Mouse (Mus musculus): ENCODE results near the gene Tada2a. TPM values are rescaled to one million over a fixed set of nuclear protein-coding genes. Genes with fewer than 3 reads are reported as not detected.

Tada2a gene
- polyA plus RNA-seq, 1 experiment: 6.4 TPM

GRCm38 (mm10) chr11:84079361-84079760 is 50.0 kb downstream of the Tada2a start:
- Histone ChIP-seq H3K4me3 (ENCODE audit: control insufficient read depth, insufficient read depth, low read length) (no peak overlapping the region), H3K36me3 (ENCODE audit: control insufficient read depth, insufficient read depth, low read length) (no peaks in the 10 kb centered on the region), H3K4me1 (replicated peaks; ENCODE audit: control insufficient read depth, insufficient read depth, low read length) (no peaks in the 10 kb centered on the region), H3K27me3 (ENCODE audit: control insufficient read depth, insufficient read depth, low read length) (no peaks in the 10 kb centered on the region), H3K27ac (ENCODE audit: control insufficient read depth, insufficient read depth, low read length) (no peak overlapping the region)
- DNase-seq: no peak
- 96% methylated on average over 11 of the region's 11 CpGs for WGBS
- no peak for TF ChIP-seq CTCF (IDR thresholded peaks at IDR 0.05; ENCODE audit: borderline replicate concordance, control insufficient read depth, extremely low read depth, insufficient read depth, low read length, poor library complexity)

DNA sequence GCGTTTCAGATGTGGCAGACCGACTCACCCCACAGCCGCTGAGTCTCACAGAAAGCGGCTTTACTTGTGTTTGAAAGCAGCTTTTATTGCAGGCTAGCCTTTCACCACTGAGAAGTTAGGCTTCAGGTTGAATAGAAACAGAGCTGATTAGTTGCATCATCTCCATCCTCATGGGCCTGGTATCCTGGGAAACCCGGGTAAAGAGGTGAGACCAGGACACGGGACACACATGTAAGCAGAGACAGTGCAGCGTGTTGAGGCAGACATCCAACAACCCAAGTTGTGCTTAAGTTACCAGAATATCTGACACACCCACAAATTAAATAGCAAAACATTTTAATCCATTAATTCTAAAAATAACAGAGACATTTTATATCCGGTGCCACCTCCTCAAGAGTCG is 50.8 kb downstream of the Tada2a start:
- no peaks in the 10 kb centered on the region for H3K36me3 ChIP-seq (ENCODE audit: control insufficient read depth, insufficient read depth, low read length)
- H3K4me3 ChIP-seq (ENCODE audit: control insufficient read depth, insufficient read depth, low read length): no peak overlapping the region

DNA sequence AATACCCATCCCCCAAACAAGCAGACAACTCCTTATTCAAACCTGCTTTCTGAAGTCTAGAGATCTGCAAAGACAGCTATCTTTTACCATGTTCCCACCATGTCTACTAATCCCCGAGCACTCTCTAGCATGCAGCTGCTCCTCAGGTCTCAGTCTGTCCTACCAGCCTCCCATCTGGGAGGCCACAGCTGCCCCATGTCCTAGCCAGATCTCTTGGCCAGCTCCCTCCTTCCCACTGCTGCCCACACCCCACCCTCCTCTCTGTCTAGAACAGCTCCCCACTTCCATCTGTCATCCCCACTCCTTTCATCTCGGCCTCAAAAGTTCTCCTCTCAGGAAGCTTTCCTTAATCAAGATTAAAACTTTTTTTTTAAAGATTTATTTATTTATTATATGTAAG is 52.4 kb downstream of the Tada2a start:
- TF ChIP-seq CTCF (IDR thresholded peaks at IDR 0.05; ENCODE audit: borderline replicate concordance, control insufficient read depth, extremely low read depth, insufficient read depth, low read length, poor library complexity): no peak
- no peak for TF ChIP-seq POLR2A (IDR thresholded peaks at IDR 0.05; ENCODE audit: control insufficient read depth, extremely low read depth, insufficient read depth, low read length, poor library complexity)
- WGBS: 85% methylated on average over 2 of the region's 2 CpGs
- no peaks in the 10 kb centered on the region for H3K36me3 ChIP-seq (ENCODE audit: control insufficient read depth, insufficient read depth, low read length)
- H3K4me1 ChIP-seq (replicated peaks; ENCODE audit: control insufficient read depth, insufficient read depth, low read length): no peaks in the 10 kb centered on the region
- no peak overlapping the region for H3K27ac ChIP-seq (ENCODE audit: control insufficient read depth, insufficient read depth, low read length)
- H3K4me3 ChIP-seq (ENCODE audit: control insufficient read depth, insufficient read depth, low read length): no peak overlapping the region
- DNase-seq: no peak
- no peaks in the 10 kb centered on the region for H3K27me3 ChIP-seq (ENCODE audit: control insufficient read depth, insufficient read depth, low read length)

More for the DNA sequence above, 50.8 kb downstream of the Tada2a start:
- H3K27me3 ChIP-seq (ENCODE audit: control insufficient read depth, insufficient read depth, low read length): no peaks in the 10 kb centered on the region
- H3K27ac ChIP-seq (ENCODE audit: control insufficient read depth, insufficient read depth, low read length): no peak overlapping the region
- no peak for DNase-seq
- WGBS: 89% methylated on average over 9 of the region's 9 CpGs
- TF ChIP-seq POLR2A (IDR thresholded peaks at IDR 0.05; ENCODE audit: control insufficient read depth, extremely low read depth, insufficient read depth, low read length, poor library complexity) (no peak), CTCF (IDR thresholded peaks at IDR 0.05; ENCODE audit: borderline replicate concordance, control insufficient read depth, extremely low read depth, insufficient read depth, low read length, poor library complexity) (no peak)
- H3K4me1 ChIP-seq (replicated peaks; ENCODE audit: control insufficient read depth, insufficient read depth, low read length): no peaks in the 10 kb centered on the region

DNA sequence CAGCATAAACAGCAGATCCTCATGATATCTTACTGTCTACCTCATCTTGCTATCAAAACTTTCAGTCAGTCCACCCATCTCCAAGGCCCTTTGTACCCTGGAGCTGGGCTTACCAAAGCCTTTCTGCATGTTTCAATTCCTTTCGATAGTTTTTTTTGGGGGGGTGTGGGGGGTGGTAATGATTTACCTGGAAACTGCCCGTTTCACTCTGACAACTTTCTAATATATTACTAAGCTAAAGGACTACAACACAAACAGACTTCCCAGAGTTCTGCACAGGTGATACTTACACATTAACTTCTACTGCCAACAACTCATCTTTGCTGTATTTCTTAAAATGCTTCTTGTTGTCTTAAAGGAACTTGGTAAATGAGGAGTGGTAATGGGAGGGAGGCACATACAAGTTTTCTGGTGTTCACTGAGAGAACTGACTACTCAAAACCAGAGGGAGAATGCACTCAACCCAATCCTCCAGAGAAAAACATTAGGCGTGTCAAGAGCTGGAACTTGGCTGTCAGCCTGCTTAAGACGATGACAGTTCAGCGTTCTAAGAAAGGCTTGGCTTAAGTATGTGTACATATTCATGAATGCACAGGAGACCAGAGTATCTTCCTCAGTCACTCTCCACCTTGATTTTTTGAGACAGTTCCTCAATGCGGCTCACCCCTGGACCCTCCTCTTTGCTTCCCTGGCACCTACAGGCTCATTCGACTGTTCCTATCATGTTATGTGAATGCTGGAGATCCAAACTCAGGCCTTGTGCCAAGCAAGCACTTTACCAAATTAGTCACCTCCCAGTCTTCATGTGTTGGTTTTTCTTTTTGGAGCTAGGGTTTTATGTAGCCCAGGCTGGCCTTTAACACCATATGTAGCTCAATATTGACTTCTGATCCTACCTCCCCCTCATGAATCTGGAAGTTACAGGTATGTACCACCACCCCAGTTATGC is 55.3 kb downstream of the Tada2a start:
- Histone ChIP-seq H3K27me3 (ENCODE audit: control insufficient read depth, insufficient read depth, low read length) (no peaks in the 10 kb centered on the region), H3K36me3 (ENCODE audit: control insufficient read depth, insufficient read depth, low read length) (no peaks in the 10 kb centered on the region), H3K27ac (ENCODE audit: control insufficient read depth, insufficient read depth, low read length) (no peak overlapping the region), H3K4me1 (replicated peaks; ENCODE audit: control insufficient read depth, insufficient read depth, low read length) (no peaks in the 10 kb centered on the region; the same call in 1 of the 2 replicates), H3K4me3 (ENCODE audit: control insufficient read depth, insufficient read depth, low read length) (no peak overlapping the region)
- whole genome bisulfite sequencing: 88% methylated on average over 7 of the region's 7 CpGs
- TF ChIP-seq CTCF (IDR thresholded peaks at IDR 0.05; ENCODE audit: borderline replicate concordance, control insufficient read depth, extremely low read depth, insufficient read depth, low read length, poor library complexity) (no peak), POLR2A (IDR thresholded peaks at IDR 0.05; ENCODE audit: control insufficient read depth, extremely low read depth, insufficient read depth, low read length, poor library complexity) (no peak)
- no peak for DNase-seq

- Histone ChIP-seq H3K36me3 (ENCODE audit: control insufficient read depth, insufficient read depth, low read length) (no peaks in the 10 kb centered on the region), H3K4me3 (ENCODE audit: control insufficient read depth, insufficient read depth, low read length) (no peak overlapping the region), H3K27me3 (ENCODE audit: control insufficient read depth, insufficient read depth, low read length) (0 out of 2 replicates have a peak, but pooled peaks cover under 1% of the 10 kb centered on the region), H3K4me1 (replicated peaks; ENCODE audit: control insufficient read depth, insufficient read depth, low read length) (peaks cover 4% of the 10 kb centered on the region), H3K27ac (ENCODE audit: control insufficient read depth, insufficient read depth, low read length) (no peak overlapping the region)
- DNase-seq: no peak
- 71% methylated on average over 9 of the region's 9 CpGs for WGBS
- TF ChIP-seq POLR2A (IDR thresholded peaks at IDR 0.05; ENCODE audit: control insufficient read depth, extremely low read depth, insufficient read depth, low read length, poor library complexity) (no peak), CTCF (IDR thresholded peaks at IDR 0.05; ENCODE audit: borderline replicate concordance, control insufficient read depth, extremely low read depth, insufficient read depth, low read length, poor library complexity) (no peak)
These were observed 56.3 kb downstream of the Tada2a start for GRCm38 (mm10) chr11:84072904-84073651.

GRCm38 (mm10) chr11:84069034-84069370 is 60.4 kb downstream of the Tada2a start, which contains the start of gene Dusp14:
Dusp14 (minus strand) TSS chr11:84069261.
- Histone ChIP-seq H3K4me3 (ENCODE audit: control insufficient read depth, insufficient read depth, low read length) (peak within 1 kb of the TSS; percentile 44), H3K4me1 (replicated peaks; ENCODE audit: control insufficient read depth, insufficient read depth, low read length) (peaks cover 4% of the 10 kb centered on the region), H3K27me3 (ENCODE audit: control insufficient read depth, insufficient read depth, low read length) (peaks cover 11% of the 10 kb centered on the region; the same call in 1 of the 2 replicates), H3K36me3 (ENCODE audit: control insufficient read depth, insufficient read depth, low read length) (no peaks in the 10 kb centered on the region), H3K27ac (ENCODE audit: control insufficient read depth, insufficient read depth, low read length) (no peak within 1 kb of the TSS)
- 10% methylated on average over 11 of the region's 11 CpGs for WGBS
- peak; percentile 3 for DNase-seq
- TF ChIP-seq POLR2A (IDR thresholded peaks at IDR 0.05; ENCODE audit: control insufficient read depth, extremely low read depth, insufficient read depth, low read length, poor library complexity): no peak
- TF ChIP-seq CTCF (IDR thresholded peaks at IDR 0.05; ENCODE audit: borderline replicate concordance, control insufficient read depth, extremely low read depth, insufficient read depth, low read length, poor library complexity): no peak

Data from thymus, adult 2 months (tissue).